Mouse (Mus musculus) monocyte, adult 5-6 weeks (primary cell): Measurements from ENCODE around the gene Mapkap1. TPM values are rescaled to one million over a fixed set of nuclear protein-coding genes. Genes with fewer than 3 reads are reported as not detected.

Experiments used
- ATAC-seq: fragments of 153-309, 156-312 bp; replicated peaks from 2 replicates; pipeline ENCODE4 v1.8.0; 2017; ENCODE audit warnings: mild to moderate bottlenecking; ENCODE audit not compliant: low TSS enrichment, insufficient number of reproducible peaks, severe bottlenecking, poor library complexity, low FRiP score
- total RNA-seq: library from RNA; stranded (forward); fragments of 200-1000, 200-491, 200-594 nt; gene quantifications from 3 replicates; pipeline ENCODE4 v1.2.3, GENCODE M21; 2017

Gene Mapkap1
- total RNA-seq, 1 experiment from 2014 or later = 82.2 TPM

DNA sequence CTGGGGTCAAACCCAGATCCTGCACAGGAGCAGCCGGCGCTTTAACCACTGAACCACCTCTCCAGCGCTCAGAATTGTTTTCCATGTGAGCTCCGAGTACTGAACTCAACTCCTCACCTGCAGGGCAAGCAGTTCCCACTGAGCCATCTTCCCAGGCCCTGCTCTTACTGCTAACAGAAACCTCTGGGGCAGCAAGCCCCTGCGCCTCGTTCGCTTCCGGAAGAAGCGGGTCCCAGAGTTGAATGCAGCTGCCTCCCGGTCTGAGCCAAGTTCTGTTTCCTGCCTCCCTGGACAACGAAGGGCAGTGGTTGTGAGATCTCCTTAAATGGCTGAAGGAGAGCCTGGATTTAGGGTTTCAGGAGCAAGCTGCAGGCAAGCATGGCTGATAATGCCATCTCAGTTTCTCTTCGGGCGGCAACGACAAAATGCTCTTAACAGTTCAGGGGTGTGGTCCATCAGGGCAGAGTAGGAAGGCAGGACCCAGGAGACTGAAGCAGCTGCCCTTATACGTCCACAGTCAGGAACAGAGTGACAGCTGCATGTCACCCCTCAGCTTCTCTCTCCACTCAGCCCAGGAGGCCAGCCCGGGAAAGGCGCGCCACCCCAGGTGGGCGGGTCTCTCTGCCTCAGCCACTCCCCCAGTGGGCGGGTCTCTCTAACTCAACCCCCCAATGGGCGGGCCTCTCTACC lies 239.4 kb downstream of the Mapkap1 start:
- peak; percentile 77 for ATAC-seq

DNA sequence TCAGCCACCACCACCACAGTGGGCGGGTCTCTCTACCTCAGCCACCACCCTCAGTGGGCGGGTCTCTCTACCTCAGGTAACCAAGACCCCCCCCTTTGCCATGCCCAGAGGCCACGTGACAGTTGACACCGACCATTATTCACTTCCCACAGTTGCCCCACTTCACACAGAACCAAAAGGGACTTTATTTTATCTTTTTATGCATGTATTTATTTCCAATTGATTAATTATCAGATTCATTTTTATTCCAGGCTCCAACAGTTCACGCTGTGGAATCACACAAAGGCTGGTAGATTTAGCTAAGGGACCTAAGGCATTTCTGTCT lies 239.9 kb downstream of the Mapkap1 start:
- no peak for ATAC-seq

DNA sequence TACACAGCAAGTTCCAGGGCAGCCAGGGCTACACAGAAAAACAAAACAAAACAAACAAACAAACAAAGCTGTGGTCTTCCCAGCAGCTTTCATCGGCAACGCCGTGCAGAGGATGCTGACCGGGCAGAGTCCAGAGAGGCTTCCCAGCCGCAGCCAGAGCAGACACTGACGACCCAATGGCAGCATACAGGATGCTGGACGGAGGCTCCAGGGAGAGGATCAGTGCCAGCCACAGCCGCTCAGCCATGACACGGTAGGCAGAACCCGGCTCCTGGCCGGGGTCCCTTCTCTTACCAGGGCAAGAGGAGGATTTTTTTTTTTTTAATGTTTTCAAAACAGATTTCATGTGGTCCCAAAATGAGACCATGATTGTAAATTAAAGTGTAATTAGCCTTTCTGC lies 240.8 kb downstream of the Mapkap1 start:
- no peak for ATAC-seq

DNA sequence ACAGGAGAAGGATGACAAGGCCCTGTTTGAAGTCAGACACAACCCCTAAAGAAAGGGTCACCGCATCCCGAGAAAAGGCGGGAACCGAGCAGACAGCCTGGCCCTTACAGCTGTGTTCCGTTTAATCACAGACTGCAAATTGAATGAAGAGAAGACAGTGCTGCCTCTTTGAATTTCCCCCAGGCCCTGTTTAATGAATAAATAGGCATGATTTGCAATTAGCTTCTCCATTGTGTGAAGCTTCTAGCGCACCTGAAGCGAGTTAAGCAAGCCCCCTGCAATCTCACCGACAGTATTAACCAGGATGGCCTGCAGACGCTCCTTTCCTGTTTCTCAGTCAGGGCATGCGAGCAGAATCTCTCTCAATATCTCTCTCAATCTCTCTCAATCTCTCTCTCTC lies 261.2 kb downstream of the Mapkap1 start:
- no peak for ATAC-seq

DNA sequence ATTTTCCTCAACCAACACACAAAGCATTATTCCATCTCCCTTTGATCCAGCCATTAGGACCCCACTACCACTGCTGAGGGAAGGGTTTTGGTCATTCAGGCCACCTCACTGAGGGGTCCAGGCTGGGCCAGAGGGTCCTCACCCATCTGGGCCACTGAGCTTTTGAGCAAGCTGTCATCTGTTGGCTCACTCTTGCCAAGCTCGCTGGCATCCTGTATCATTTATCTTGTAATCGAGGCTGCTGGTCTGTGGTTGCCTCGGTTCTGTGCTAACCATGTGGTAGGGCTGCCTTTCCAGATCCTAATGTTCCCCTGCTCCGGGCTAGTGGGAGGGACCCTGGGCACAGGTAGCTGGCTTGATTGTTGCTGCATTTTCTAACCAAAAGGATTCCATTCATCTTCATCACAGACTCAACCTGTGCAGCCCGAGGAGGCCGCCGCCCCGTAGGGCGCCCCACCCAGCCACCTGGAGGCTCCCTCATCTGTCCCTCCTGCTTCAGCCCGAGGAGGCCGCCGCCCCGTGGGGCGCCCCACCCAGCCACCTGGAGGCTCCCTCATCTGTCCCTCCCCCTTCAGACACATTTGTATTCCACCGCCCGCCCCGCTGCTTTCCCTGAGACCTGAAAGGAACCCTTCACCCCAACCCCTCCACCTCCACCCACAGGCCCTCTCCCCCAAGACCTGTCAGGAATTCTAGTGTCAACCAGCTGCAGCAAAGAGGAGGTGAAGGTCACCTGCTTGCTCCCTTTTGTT lies 262.0 kb downstream of the Mapkap1 start:
- ATAC-seq = no peak

DNA sequence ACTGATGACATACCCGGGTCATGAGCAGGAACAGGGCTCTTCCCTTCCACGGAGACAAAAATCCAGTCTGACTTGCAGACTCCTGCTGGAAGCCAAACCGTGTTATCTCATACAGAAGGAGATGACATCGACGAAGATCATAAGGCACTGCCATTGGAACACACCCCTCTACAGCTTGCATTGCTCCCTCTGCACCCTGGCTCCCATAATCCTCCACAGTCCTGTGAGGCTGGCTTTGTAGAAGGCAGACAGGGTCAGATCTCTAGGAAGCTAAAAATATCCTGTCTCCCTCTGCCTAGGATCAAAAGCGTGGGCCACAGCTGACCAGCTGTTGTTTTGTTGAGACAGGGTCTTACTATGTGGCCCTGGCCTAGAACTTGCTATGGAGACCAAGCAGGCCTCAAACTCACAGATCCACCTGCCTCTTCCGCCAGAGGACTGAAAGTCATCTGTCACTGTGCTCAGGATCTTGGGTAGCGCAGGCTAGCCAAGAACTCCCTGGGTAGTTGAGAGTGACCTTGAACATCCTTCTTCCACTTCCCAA lies 262.7 kb downstream of the Mapkap1 start:
- ATAC-seq = no peak

DNA sequence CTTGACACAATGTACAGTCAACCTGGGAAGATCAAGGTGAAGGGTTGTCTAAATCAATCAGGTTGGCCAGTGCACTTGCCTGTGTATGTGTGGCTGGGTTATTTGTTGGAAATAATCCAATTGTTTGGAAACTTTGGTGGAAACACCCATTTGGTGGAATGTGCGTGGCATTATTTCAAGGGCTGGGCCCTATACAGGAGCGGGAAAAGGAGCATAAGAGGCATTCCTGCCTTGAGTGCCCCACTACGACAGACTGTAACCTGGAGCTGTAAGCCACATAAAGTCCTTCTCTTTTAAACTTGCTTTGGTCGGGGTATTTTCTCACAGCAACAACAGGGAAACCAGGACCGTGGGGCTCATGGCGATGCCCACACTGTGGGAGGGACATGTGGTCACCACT lies 263.9 kb downstream of the Mapkap1 start:
- ATAC-seq = no peak

DNA sequence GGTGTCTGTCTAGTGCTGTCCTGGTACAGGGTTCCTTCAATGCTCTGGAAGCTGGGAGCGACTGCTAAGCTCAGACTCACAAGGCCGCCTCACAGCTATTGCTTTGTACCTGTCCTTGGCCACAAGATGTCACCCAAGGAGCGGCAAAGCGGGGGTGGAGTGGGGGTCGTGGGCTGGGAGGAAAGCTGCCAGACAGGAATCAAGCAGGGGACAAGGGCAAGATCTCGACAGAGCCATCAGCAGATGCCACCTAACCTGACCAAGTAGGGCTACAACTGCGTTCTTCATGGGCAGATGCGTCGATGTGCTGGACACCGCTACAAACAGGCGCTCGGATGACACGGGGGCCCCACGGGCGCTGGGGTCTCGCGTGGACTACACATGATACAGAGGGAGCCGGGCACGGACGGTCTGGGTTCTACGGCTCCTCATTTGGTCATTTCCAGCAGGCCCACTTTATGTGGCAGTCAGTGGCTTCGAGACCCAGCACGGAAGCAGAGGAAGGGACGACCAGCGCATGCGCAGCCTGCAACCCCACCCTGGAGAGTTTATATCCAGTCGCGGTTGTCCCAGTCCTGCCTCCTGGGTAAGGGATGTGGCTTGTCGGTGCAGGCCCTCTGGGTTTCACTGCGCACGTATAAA lies 264.9 kb downstream of the Mapkap1 start:
- ATAC-seq = no peak

DNA sequence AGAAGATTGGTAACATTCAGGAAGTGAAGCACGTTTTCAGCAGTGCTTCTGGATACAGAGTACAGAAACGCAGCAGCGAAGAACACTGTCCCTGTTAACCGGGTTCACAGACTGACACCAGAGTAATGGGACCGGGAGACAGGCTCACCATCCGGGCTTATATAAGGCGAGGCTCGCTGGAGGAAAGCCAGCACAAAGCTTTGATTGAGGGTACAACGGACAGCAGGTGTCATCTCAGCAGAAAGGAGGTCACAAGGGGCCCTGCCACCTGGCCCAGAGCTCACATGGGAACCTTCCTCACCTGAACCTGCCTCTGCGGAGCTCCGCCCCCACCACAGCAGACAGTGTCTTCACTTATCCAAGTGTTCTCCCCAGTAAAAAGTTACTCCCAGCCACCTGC lies 267.3 kb downstream of the Mapkap1 start:
- ATAC-seq = no peak

Other genes with a start within 250 kb of the Mapkap1 start
- gene Pbx3, start 33.6 kb upstream of the Mapkap1 start, total RNA-seq = 15.3 to 27.0 TPM (median 24.6 TPM) in 3 replicates